Mouse (Mus musculus): ENCODE data around the gene D430019H16Rik. TPM values are rescaled to one million over a fixed set of nuclear protein-coding genes. Genes with fewer than 3 reads are reported as not detected.

Gene D430019H16Rik
- polyA plus RNA-seq, 1 experiment from 2014 or later: 12.3 TPM

GRCm38 (mm10) chr12:105526186-105526585 is 72.5 kb downstream of the D430019H16Rik start:
- Histone ChIP-seq H3K9ac (no peak overlapping the region), H3K36me3 (no peaks in the 10 kb centered on the region), H3K27ac (peak overlapping the region; percentile 64), H3K27me3 (no peaks in the 10 kb centered on the region), H3K4me3 (no peak overlapping the region), H3K4me1 (replicated peaks) (peaks cover 10% of the 10 kb centered on the region), H3K9me3 (peaks cover 7% of the 10 kb centered on the region; the same call in 1 of the 2 replicates), H3K4me2 (no peak overlapping the region)
- ATAC-seq (ENCODE audit: low FRiP score): no peak
- 85% methylated on average over 3 of the region's 3 CpGs for WGBS

- no peak overlapping the region for H3K4me3 ChIP-seq
- no peak overlapping the region for H3K4me2 ChIP-seq
- peaks cover 16% of the 10 kb centered on the region for H3K4me1 ChIP-seq (replicated peaks)
- 53% methylated on average over 5 of the region's 5 CpGs for WGBS
- peaks cover 6% of the 10 kb centered on the region; the same call in 1 of the 2 replicates for H3K9me3 ChIP-seq
- H3K36me3 ChIP-seq: no peaks in the 10 kb centered on the region
- peak; percentile 81 for ATAC-seq (ENCODE audit: low FRiP score)
- H3K9ac ChIP-seq: no peak overlapping the region
- peak overlapping the region; percentile 64 for H3K27ac ChIP-seq
- H3K27me3 ChIP-seq: no peaks in the 10 kb centered on the region
Observed at GRCm38 (mm10) chr12:105526829-105527228, 73.2 kb downstream of the D430019H16Rik start.

- Histone ChIP-seq H3K9me3 (no peaks in the 10 kb centered on the region), H3K36me3 (no peaks in the 10 kb centered on the region), H3K4me1 (replicated peaks) (peaks cover 22% of the 10 kb centered on the region), H3K27ac (no peak overlapping the region), H3K9ac (no peak overlapping the region), H3K4me3 (no peak overlapping the region), H3K27me3 (no peaks in the 10 kb centered on the region), H3K4me2 (no peak overlapping the region)
- ATAC-seq (ENCODE audit: low FRiP score): no peak
- 70% methylated on average over 9 of the region's 9 CpGs for WGBS
Observed at GRCm38 (mm10) chr12:105529545-105529944, 75.9 kb downstream of the D430019H16Rik start.

GRCm38 (mm10) chr12:105531724-105532371 is 78.2 kb downstream of the D430019H16Rik start:
- no peaks in the 10 kb centered on the region for H3K36me3 ChIP-seq
- H3K9me3 ChIP-seq: no peaks in the 10 kb centered on the region
- H3K27ac ChIP-seq: peak overlapping the region; percentile 60
- H3K4me1 ChIP-seq (replicated peaks): peaks cover 22% of the 10 kb centered on the region
- peak; percentile 54; the same call in 1 of the 2 replicates for ATAC-seq (ENCODE audit: low FRiP score)
- no peak overlapping the region for H3K4me3 ChIP-seq
- no peak overlapping the region for H3K4me2 ChIP-seq
- 26% methylated on average over 8 of the region's 8 CpGs for WGBS
- H3K9ac ChIP-seq: no peak overlapping the region
- H3K27me3 ChIP-seq: no peaks in the 10 kb centered on the region

- no peaks in the 10 kb centered on the region for H3K36me3 ChIP-seq
- no peaks in the 10 kb centered on the region for H3K27me3 ChIP-seq
- H3K9me3 ChIP-seq: 0 out of 2 replicates have a peak, but pooled peaks cover 10% of the 10 kb centered on the region
- no peak overlapping the region for H3K4me3 ChIP-seq
- no peak overlapping the region for H3K4me2 ChIP-seq
- H3K4me1 ChIP-seq (replicated peaks): peaks cover 20% of the 10 kb centered on the region
- ATAC-seq (ENCODE audit: low FRiP score): no peak
- H3K27ac ChIP-seq: no peak overlapping the region
- no peak overlapping the region for H3K9ac ChIP-seq
- 82% methylated on average over 4 of the region's 4 CpGs for WGBS
Observed at GRCm38 (mm10) chr12:105534842-105535241, 81.2 kb downstream of the D430019H16Rik start.

- Histone ChIP-seq H3K27ac (no peak overlapping the region), H3K27me3 (0 out of 2 replicates have a peak, but pooled peaks cover under 1% of the 10 kb centered on the region), H3K9ac (no peak overlapping the region), H3K4me2 (no peak overlapping the region), H3K4me3 (no peak overlapping the region), H3K4me1 (replicated peaks) (peaks cover 19% of the 10 kb centered on the region), H3K9me3 (0 out of 2 replicates have a peak, but pooled peaks cover 10% of the 10 kb centered on the region), H3K36me3 (no peaks in the 10 kb centered on the region)
- 72% methylated on average over 13 of the region's 13 CpGs for WGBS
- ATAC-seq (ENCODE audit: low FRiP score): no peak
Observed at GRCm38 (mm10) chr12:105535968-105536760, 82.5 kb downstream of the D430019H16Rik start.

- Histone ChIP-seq H3K9ac (no peak overlapping the region), H3K9me3 (0 out of 2 replicates have a peak, but pooled peaks cover 10% of the 10 kb centered on the region), H3K4me2 (no peak overlapping the region), H3K27me3 (0 out of 2 replicates have a peak, but pooled peaks cover 7% of the 10 kb centered on the region), H3K27ac (no peak overlapping the region; the same call in 1 of the 2 replicates), H3K4me3 (no peak overlapping the region), H3K4me1 (replicated peaks) (peaks cover 9% of the 10 kb centered on the region; the same call in 1 of the 2 replicates), H3K36me3 (no peaks in the 10 kb centered on the region)
- no peak for ATAC-seq (ENCODE audit: low FRiP score)
- 79% methylated on average over 5 of the region's 5 CpGs for WGBS
Observed at GRCm38 (mm10) chr12:105537162-105537561, 83.5 kb downstream of the D430019H16Rik start.

- H3K4me1 ChIP-seq (replicated peaks): 0 out of 2 replicates have a peak, but pooled peaks cover 6% of the 10 kb centered on the region
- 92% methylated on average over 10 of the region's 10 CpGs for WGBS
- no peak overlapping the region for H3K4me2 ChIP-seq
- no peak overlapping the region for H3K9ac ChIP-seq
- no peak overlapping the region for H3K4me3 ChIP-seq
- 0 out of 2 replicates have a peak, but pooled peaks cover 10% of the 10 kb centered on the region for H3K9me3 ChIP-seq
- ATAC-seq (ENCODE audit: low FRiP score): no peak
- no peaks in the 10 kb centered on the region for H3K36me3 ChIP-seq
- no peak overlapping the region for H3K27ac ChIP-seq
- H3K27me3 ChIP-seq: 0 out of 2 replicates have a peak, but pooled peaks cover 16% of the 10 kb centered on the region
Observed at GRCm38 (mm10) chr12:105539649-105540048, 86.0 kb downstream of the D430019H16Rik start.

- H3K27me3 ChIP-seq: peaks cover 20% of the 10 kb centered on the region; the same call in 1 of the 2 replicates
- H3K4me3 ChIP-seq: no peak overlapping the region
- H3K27ac ChIP-seq: no peak overlapping the region
- no peaks in the 10 kb centered on the region for H3K36me3 ChIP-seq
- peaks cover 10% of the 10 kb centered on the region for H3K4me1 ChIP-seq (replicated peaks)
- no peak overlapping the region for H3K9ac ChIP-seq
- H3K4me2 ChIP-seq: no peak overlapping the region
- WGBS: 80% methylated on average over 12 of the region's 12 CpGs
- H3K9me3 ChIP-seq: 0 out of 2 replicates have a peak, but pooled peaks cover 10% of the 10 kb centered on the region
- ATAC-seq (ENCODE audit: low FRiP score): no peak
Observed at GRCm38 (mm10) chr12:105541590-105542402, 88.1 kb downstream of the D430019H16Rik start.

- Histone ChIP-seq H3K4me3 (no peak overlapping the region), H3K27ac (no peak overlapping the region), H3K4me1 (replicated peaks) (peaks cover 12% of the 10 kb centered on the region), H3K36me3 (no peaks in the 10 kb centered on the region), H3K9me3 (0 out of 2 replicates have a peak, but pooled peaks cover 10% of the 10 kb centered on the region), H3K27me3 (peaks cover 27% of the 10 kb centered on the region), H3K4me2 (no peak overlapping the region), H3K9ac (no peak overlapping the region)
- no peak for ATAC-seq (ENCODE audit: low FRiP score)
- WGBS: 91% methylated on average over 3 of the region's 3 CpGs
Observed at GRCm38 (mm10) chr12:105542513-105542912, 88.9 kb downstream of the D430019H16Rik start.

Data from hindbrain, embryonic 13.5 days (tissue).